Mouse (Mus musculus): Measurements from ENCODE around the gene Ctcfl.

Gene Ctcfl

GRCm38 (mm10) chr2:173047471-173047870, 71.9 kb downstream of the Ctcfl start:
- no peak for DNase-seq (ENCODE audit: low spot score)

GRCm38 (mm10) chr2:173046582-173047297, 72.6 kb downstream of the Ctcfl start:
- DNase-seq (ENCODE audit: low spot score), result no peak

- no peak for DNase-seq (ENCODE audit: low spot score)
These were observed 74.9 kb downstream of the Ctcfl start for GRCm38 (mm10) chr2:173044198-173044970.

Data from MN1 (cell line).